Mouse (Mus musculus) liver, embryonic 16.5 days (tissue): Measurements from ENCODE around the gene Cnot8. TPM values are rescaled to one million over a fixed set of nuclear protein-coding genes. Genes with fewer than 3 reads are reported as not detected.
A peak's percentile ranks its signal among the peaks of the same experiment; 100 is the strongest.

Experiments used
- ATAC-seq: fragments of 200-750 bp; cut with Nextera tagmentation; 2 replicates; pipeline ENCODE4 v1.8.0; 2017; ENCODE audit warnings: low read depth, mild to moderate bottlenecking, moderate number of reproducible peaks, moderate library complexity
- H3K27ac ChIP-seq: fragments of 300-500 bp; sonication (generic); 2 replicates; pipeline ENCODE4 v1.5.1; 2014; ENCODE audit warnings: mild to moderate bottlenecking, low read length
- H3K27me3 ChIP-seq: fragments of 300-500 bp; sonication (generic); 2 replicates; pipeline ENCODE4 v1.6.1; 2014; ENCODE audit warnings: low read depth, low read length, mixed read lengths; ENCODE audit not compliant: control insufficient read depth, insufficient read depth
- H3K36me3 ChIP-seq: fragments of 300-500 bp; sonication (generic); 2 replicates; pipeline ENCODE4 v1.6.1; 2014; ENCODE audit warnings: mild to moderate bottlenecking; ENCODE audit not compliant: control insufficient read depth, insufficient read depth
- H3K4me1 ChIP-seq: fragments of 300-500 bp; sonication (generic); 2 replicates; pipeline ENCODE4 v1.6.1; 2014; ENCODE audit warnings: low read depth, low read length, mixed read lengths; ENCODE audit not compliant: control insufficient read depth
- H3K4me2 ChIP-seq: fragments of 300-500 bp; sonication (generic); 2 replicates; pipeline ENCODE4 v1.6.1; 2014; ENCODE audit warnings: low read depth, low read length, mixed read lengths
- H3K4me3 ChIP-seq: fragments of 300-500 bp; sonication (generic); 2 replicates; pipeline ENCODE4 v1.5.1; 2014; ENCODE audit warnings: low read depth, mild to moderate bottlenecking, low read length
- H3K9ac ChIP-seq: fragments of 300-500 bp; sonication (generic); 2 replicates; pipeline ENCODE4 v1.6.1; 2014; ENCODE audit warnings: low read depth, low read length
- H3K9me3 ChIP-seq: fragments of 300-500 bp; sonication (generic); replicated peaks from 2 replicates; pipeline ENCODE4 v1.6.1; 2016; ENCODE audit warnings: low read length; ENCODE audit not compliant: control insufficient read depth
- WGBS: fragments of 180-500 bp; shearing (Covaris S2); extraction: QIAGEN DNeasy Blood & Tissue Kit; methylation state at CpG from one replicate; pipeline ENCODE4 v1.1.7; 2014; ENCODE audit not compliant: insufficient replicate concordance; 5-methylcytosine and 5-hydroxymethylcytosine counted together
- polyA plus RNA-seq: library from polyadenylated mRNA; unstranded; fragments of >200 nt; fragmentation: Nextera tagmentation; extraction: Ambion mirVana; gene quantifications from 2 replicates; pipeline ENCODE4 v1.2.1, GENCODE M21; 2015

Cnot8 gene
- polyA plus RNA-seq, 1 experiment from 2014 or later: 30.1 TPM

DNA sequence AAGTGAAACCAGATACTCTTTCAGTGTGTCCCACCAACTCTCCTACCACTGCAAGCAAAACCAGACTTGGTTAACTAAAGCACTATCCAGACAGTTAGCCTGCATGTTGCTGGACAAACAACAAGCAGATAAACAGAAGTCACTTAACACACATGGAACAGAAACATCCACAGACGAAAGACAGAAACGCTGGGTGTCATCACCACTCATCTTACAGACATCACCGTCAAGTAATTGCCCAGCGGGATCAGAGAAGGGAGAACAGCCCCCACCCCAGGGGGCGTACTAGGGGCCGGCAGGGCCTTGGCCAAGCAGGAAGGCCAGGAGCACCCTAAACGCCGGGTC is 63.8 kb downstream of the Cnot8 start:
- Histone ChIP-seq H3K36me3 (peaks cover 20% of the 10 kb centered on the region), H3K4me2 (peak overlapping the region; percentile 88), H3K4me3 (peak overlapping the region; percentile 90), H3K27me3 (no peaks in the 10 kb centered on the region), H3K9me3 (no peaks in the 10 kb centered on the region), H3K4me1 (peaks cover 21% of the 10 kb centered on the region), H3K9ac (peak overlapping the region; percentile 81), H3K27ac (peak overlapping the region; percentile 71)
- WGBS: 0% methylated on average over 8 of the region's 8 CpGs
- no peak for ATAC-seq

Other genes with a start within 250 kb of the Cnot8 start
- gene Larp1, start 95.1 kb upstream of the Cnot8 start, polyA plus RNA-seq: 14.2 and 14.9 TPM in 2 replicates
- not detected in 2 replicates for gene Gm12248, start 11.0 kb upstream of the Cnot8 start, polyA plus RNA-seq
- gene Gemin5, start 64.4 kb downstream of the Cnot8 start, polyA plus RNA-seq: 7.2 and 7.4 TPM in 2 replicates
- 74.9 and 83.3 TPM in 2 replicates for gene Mrpl22, start 67.5 kb downstream of the Cnot8 start, polyA plus RNA-seq
- 7.7 and 9.6 TPM in 2 replicates for gene Igtp, start 95.4 kb downstream of the Cnot8 start, polyA plus RNA-seq
- gene Irgm2, start 95.5 kb downstream of the Cnot8 start, polyA plus RNA-seq: 5.5 and 6.8 TPM in 2 replicates
- 2.5 and 3.2 TPM in 2 replicates for gene 4930438A08Rik, start 170.6 kb downstream of the Cnot8 start, polyA plus RNA-seq
- gene Zfp692, start 202.9 kb downstream of the Cnot8 start, polyA plus RNA-seq: 9.8 and 10.1 TPM in 2 replicates
- 33.8 and 36.6 TPM in 2 replicates for gene Zfp672, start 226.2 kb downstream of the Cnot8 start, polyA plus RNA-seq
- gene Sh3bp5l, start 226.6 kb downstream of the Cnot8 start, polyA plus RNA-seq: 16.8 and 17.0 TPM in 2 replicates